Mouse (Mus musculus) bone marrow macrophage, adult 2 months (primary cell): ENCODE results near the gene Cep126.

Experiments used
- CTCF ChIP-seq: IDR thresholded peaks from 2 replicates; pipeline ENCODE4 v1.5.1; 2012; ENCODE audit warnings: low read depth, mild to moderate bottlenecking, low read length, moderate library complexity
- POLR2A ChIP-seq: IDR thresholded peaks from 2 replicates; pipeline ENCODE4 v1.6.1; 2012; ENCODE audit warnings: mild to moderate bottlenecking, low read depth, low read length, borderline replicate concordance

DNA sequence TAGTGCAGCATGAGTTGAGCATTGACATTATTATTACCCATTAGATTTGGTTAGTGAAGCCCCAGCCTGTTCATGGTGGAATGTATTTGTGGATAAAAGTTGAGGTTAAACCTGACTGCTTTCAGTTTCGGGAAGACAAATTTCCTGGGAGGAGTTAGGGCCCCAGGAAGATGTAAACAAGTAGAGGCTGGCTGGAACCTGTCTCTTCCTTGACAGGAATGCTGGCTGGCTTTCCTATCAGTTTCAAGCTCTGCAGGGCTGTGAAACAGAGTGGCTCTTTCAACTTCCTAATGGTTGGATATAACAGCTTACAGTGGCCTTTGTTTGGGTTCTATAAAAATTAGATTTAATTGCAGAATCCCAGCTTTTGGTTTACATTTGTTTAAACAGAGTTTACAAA, 79.3 kb downstream of the Cep126 start:
- TF ChIP-seq POLR2A: no peak
- no peak for TF ChIP-seq CTCF
